Mouse (Mus musculus) Muller cell, postnatal 12 days (primary cell): Measurements from ENCODE around the gene 3110021N24Rik.
A peak's percentile ranks its signal among the peaks of the same experiment; 100 is the strongest.

ENCODE experiments used
- DNase-seq: peaks from one replicate; pipeline ENCODE4 v3.0.0-alpha.2; 2015; ENCODE audit errors: inconsistent ontology term

Gene 3110021N24Rik

DNA sequence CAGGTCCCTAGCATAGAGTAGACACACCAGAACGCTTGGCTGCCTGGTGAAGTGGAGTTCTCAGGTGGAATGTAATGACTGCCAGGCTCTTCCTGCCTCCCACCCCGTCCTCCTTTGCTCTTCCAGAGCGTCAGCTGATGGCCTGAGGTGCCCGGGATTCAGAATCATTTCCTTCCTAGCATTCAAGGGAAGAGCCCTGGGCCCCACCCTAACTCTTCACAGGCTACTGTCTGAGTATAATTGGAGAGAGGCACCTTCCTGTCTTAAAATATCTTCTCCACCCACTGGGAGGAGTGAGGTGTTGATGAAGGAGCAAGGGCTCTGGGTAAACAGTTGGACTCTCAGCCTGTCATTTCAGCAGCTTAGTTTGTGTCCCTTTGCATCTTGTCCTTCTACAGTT lies 77.3 kb downstream of the 3110021N24Rik start:
- no peak for DNase-seq

GRCm38 (mm10) chr4:108798083-108798830 lies 78.8 kb downstream of the 3110021N24Rik start:
- DNase-seq: peak; percentile 63

DNA sequence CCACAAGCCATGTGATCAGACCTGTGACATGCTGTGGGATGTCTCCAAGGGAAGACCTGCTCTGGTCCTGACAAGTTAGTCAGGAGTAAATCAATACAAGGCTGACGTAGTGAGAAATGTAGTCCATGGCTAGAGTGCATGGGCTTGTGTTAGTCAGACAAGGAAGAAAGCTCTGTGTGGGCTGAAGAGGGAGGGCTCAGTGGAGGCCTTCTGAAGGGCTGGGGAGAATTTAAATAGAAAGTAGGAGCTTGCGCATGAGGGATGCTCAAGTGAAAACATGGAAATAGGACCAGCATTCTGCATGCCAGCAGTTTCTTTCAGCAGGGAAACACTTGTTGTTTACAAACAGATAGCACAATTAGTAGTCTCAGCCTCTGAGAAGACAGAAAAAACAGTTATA lies 84.1 kb downstream of the 3110021N24Rik start:
- DNase-seq: no peak

DNA sequence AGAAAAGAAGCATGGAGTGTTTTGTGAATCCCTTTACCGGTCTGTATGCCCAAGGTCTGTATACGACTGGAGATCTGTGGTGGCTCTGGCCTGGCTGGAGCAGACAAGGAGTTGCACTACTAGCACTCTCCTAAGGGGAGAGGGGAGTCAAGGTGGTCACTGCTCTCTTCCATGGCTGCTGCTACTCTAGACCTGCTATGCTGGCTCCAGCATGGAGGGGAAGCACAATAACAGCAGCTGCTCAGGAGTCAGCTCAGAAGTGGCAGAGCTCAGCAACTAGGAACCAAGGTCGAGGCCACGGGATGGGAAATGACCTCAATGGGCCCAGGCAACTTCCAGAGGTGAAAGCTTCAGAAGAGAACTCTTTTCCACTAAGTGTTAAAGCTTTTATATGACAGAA lies 91.7 kb downstream of the 3110021N24Rik start:
- DNase-seq: no peak

- DNase-seq: no peak
Observed at GRCm38 (mm10) chr4:108811550-108811949, 92.1 kb downstream of the 3110021N24Rik start.

DNA sequence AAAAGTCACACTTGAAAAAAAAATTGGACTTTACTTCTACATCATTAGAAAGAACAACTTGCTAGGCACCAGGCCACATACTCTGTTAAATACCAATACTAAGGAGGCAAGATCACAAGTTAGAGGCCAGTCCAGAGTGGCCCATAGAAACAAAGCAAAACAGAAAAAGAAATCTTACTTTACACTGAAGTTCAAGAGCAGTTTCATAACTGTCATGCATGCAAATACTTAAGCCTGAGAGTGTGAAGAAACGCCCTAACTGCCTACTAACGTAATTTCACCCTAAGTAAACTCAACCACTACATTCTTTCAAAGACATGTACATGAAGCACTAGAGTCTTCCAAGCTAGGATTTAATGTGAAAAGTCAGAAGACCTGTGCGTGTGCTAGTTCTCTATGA lies 106.2 kb downstream of the 3110021N24Rik start:
- no peak for DNase-seq

GRCm38 (mm10) chr4:108826096-108826495 lies 106.6 kb downstream of the 3110021N24Rik start:
- DNase-seq: no peak

DNA sequence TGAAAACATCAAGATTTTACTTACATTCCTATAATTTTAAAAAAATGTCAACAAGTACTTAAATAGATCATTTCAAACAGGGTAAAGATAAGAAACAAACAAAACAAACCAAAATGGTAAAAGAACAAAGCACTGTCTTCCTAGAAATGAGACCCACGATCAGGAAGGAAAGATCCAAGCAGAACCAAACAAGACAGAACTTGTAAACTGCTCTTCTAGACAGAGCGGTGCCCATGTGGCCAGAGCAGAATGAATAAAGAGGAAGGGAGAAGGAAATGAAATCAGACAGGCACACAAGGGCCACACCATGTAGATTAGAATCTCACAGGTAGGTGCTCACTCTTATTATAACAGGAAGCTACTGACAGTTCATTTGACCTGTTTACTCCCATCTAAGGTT lies 107.2 kb downstream of the 3110021N24Rik start:
- no peak for DNase-seq

GRCm38 (mm10) chr4:108830698-108831097 lies 111.2 kb downstream of the 3110021N24Rik start:
- DNase-seq: peak; percentile 73
